In genomic region chr14:117230476-117230875, GRCm38 (mm10) we compare ENCODE assay signal across 25 mouse cellular contexts.
"Had no signal": no experiment of that assay in that cellular context is flagged by ENCODE, and none has a peak within 500 bp of the region (broad histone marks: within the 10 kb centered on the region; RNA-seq: fewer than 3 reads in every experiment).

No protein-coding gene starts in this region.

- H3K4me1 ChIP-seq: heart, embryonic 13.5 days; heart, embryonic 15.5 days; intestine, embryonic 15.5 days; limb, embryonic 10.5 days; limb, embryonic 12.5 days; liver, embryonic 13.5 days; liver, embryonic 15.5 days had no signal

- H3K9me3 ChIP-seq: heart, embryonic 13.5 days; heart, embryonic 15.5 days; intestine, embryonic 15.5 days; limb, embryonic 10.5 days; limb, embryonic 12.5 days; liver, embryonic 13.5 days; liver, embryonic 15.5 days had no signal

- H3K9ac ChIP-seq: heart, embryonic 13.5 days; heart, embryonic 15.5 days; hindbrain, embryonic 14.5 days; intestine, embryonic 15.5 days; limb, embryonic 12.5 days; liver, embryonic 13.5 days; liver, embryonic 15.5 days had no signal

- ATAC-seq: hindbrain, embryonic 16.5 days; inflammation-experienced regulatory T-cells, adult 6 months; intestine, embryonic 15.5 days; intestine, postnatal 0 days had no signal

- H3K27me3 ChIP-seq: heart, embryonic 13.5 days; heart, embryonic 15.5 days; intestine, embryonic 15.5 days; limb, embryonic 12.5 days; liver, embryonic 13.5 days; liver, embryonic 15.5 days had no signal

- H3K4me3 ChIP-seq: gastrocnemius, adult 2 months; heart, adult 2 months; heart, embryonic 13.5 days; heart, embryonic 15.5 days; intestine, embryonic 15.5 days; layer of hippocampus, adult 2 months; left cerebral cortex, adult 2 months; limb, embryonic 10.5 days; limb, embryonic 12.5 days; liver, embryonic 13.5 days; liver, embryonic 15.5 days had no signal

- H3K36me3 ChIP-seq: heart, embryonic 13.5 days; heart, embryonic 15.5 days; intestine, embryonic 15.5 days; limb, embryonic 12.5 days; liver, embryonic 13.5 days; liver, embryonic 15.5 days had no signal

- H3K27ac ChIP-seq: gastrocnemius, adult 2 months; heart, adult 2 months; heart, embryonic 13.5 days; heart, embryonic 15.5 days; hindbrain, embryonic 14.5 days; intestine, embryonic 15.5 days; layer of hippocampus, adult 2 months; left cerebral cortex, adult 2 months; limb, embryonic 10.5 days; limb, embryonic 12.5 days; liver, embryonic 13.5 days; liver, embryonic 15.5 days had no signal

- DNase-seq: gastrocnemius, adult 2 months; gastrocnemius, postnatal 10 days; gastrocnemius, postnatal 25 days; heart, adult 2 months; heart, postnatal 14 days; heart, postnatal 36 days; kidney, adult 18-20 months; kidney, adult 8-10 months; kidney, postnatal 10 days; kidney, postnatal 25 days; kidney, postnatal 4 days; liver; liver, embryonic 13.5 days had no signal
